Mouse (Mus musculus) inflammation-experienced regulatory T-cells, adult 6 months (primary cell): ENCODE data around the gene Ddx58. TPM values are rescaled to one million over a fixed set of nuclear protein-coding genes. Genes with fewer than 3 reads are reported as not detected.

Source experiments
- ATAC-seq: one replicate; pipeline ENCODE4 v1.8.0; 2017
- polyA plus RNA-seq, 3 experiments: library from polyadenylated mRNA; unstranded; fragments of 100-300 nt; shearing (Covaris generic); gene quantifications; one replicate each; pipeline ENCODE4 v1.2.1; 2017

Gene Ddx58
- polyA plus RNA-seq, 3 experiments from 2014 or later: 77.8 to 93.7 (median 80.8) TPM

GRCm38 (mm10) chr4:40233062-40233664 lies 6.5 kb downstream of the Ddx58 start:
- ATAC-seq: no peak

GRCm38 (mm10) chr4:40229723-40230122 lies 9.9 kb downstream of the Ddx58 start:
- no peak for ATAC-seq

- no peak for ATAC-seq
Measured at GRCm38 (mm10) chr4:40227886-40228285, 11.7 kb downstream of the Ddx58 start.

- no peak for ATAC-seq
Measured at GRCm38 (mm10) chr4:40227131-40227530, 12.5 kb downstream of the Ddx58 start.

- ATAC-seq: no peak
Measured at GRCm38 (mm10) chr4:40226095-40226494, 13.5 kb downstream of the Ddx58 start.

GRCm38 (mm10) chr4:40221876-40222585 lies 17.6 kb downstream of the Ddx58 start:
- ATAC-seq: no peak

- ATAC-seq: no peak
Measured at GRCm38 (mm10) chr4:40221004-40221760, 18.4 kb downstream of the Ddx58 start.

- ATAC-seq: no peak
Measured at GRCm38 (mm10) chr4:40220437-40220836, 19.2 kb downstream of the Ddx58 start.

GRCm38 (mm10) chr4:40218382-40218781 lies 21.2 kb downstream of the Ddx58 start:
- ATAC-seq: peak; percentile 69

GRCm38 (mm10) chr4:40217910-40218309 lies 21.7 kb downstream of the Ddx58 start:
- ATAC-seq: no peak

GRCm38 (mm10) chr4:40212177-40212576 lies 27.5 kb downstream of the Ddx58 start:
- ATAC-seq: no peak

GRCm38 (mm10) chr4:40207701-40208100 lies 31.9 kb downstream of the Ddx58 start:
- no peak for ATAC-seq

- ATAC-seq: no peak
Measured at GRCm38 (mm10) chr4:40205231-40205903, 34.3 kb downstream of the Ddx58 start.

GRCm38 (mm10) chr4:40204374-40204773 lies 35.3 kb downstream of the Ddx58 start:
- ATAC-seq: no peak

- ATAC-seq: no peak
Measured at GRCm38 (mm10) chr4:40202205-40202604, 37.4 kb downstream of the Ddx58 start.

- ATAC-seq: no peak
Measured at GRCm38 (mm10) chr4:40195336-40195735, 44.3 kb downstream of the Ddx58 start.

- ATAC-seq: no peak
Measured at GRCm38 (mm10) chr4:40193461-40193860, 46.2 kb downstream of the Ddx58 start.

GRCm38 (mm10) chr4:40192246-40192645 lies 47.4 kb downstream of the Ddx58 start:
- no peak for ATAC-seq

- ATAC-seq: no peak
Measured at GRCm38 (mm10) chr4:40187956-40188355, 51.7 kb downstream of the Ddx58 start.

- no peak for ATAC-seq
Measured at GRCm38 (mm10) chr4:40184470-40184869, 55.2 kb downstream of the Ddx58 start.

- no peak for ATAC-seq
Measured at GRCm38 (mm10) chr4:40183781-40184180, 55.8 kb downstream of the Ddx58 start.

GRCm38 (mm10) chr4:40182651-40183320 lies 56.8 kb downstream of the Ddx58 start:
- peak; percentile 90 for ATAC-seq
